Mouse (Mus musculus) MEL (cell line): ENCODE data around the gene Ppp1r37. TPM values are rescaled to one million over a fixed set of nuclear protein-coding genes. Genes with fewer than 3 reads are reported as not detected.
A peak's percentile ranks its signal among the peaks of the same experiment; 100 is the strongest.

Experiments
- DNase-seq: peaks from one replicate; pipeline ENCODE4 v3.0.0; 2011; ENCODE audit warnings: low read depth, low spot score
- H3K27ac ChIP-seq: 2 replicates; pipeline ENCODE4 v1.5.1; 2012; ENCODE audit warnings: low read depth, mild to moderate bottlenecking, control low read depth, low read length, moderate library complexity; ENCODE audit not compliant: control insufficient read depth
- H3K27me3 ChIP-seq, 2 experiments: fragments of 150-350 bp in 1 of 2; sonication (generic) in 1 of 2; 2 replicates each; pipeline ENCODE4 v1.6.1; 2012; ENCODE audit warnings: low read length in 2 of 2, mild to moderate bottlenecking in 2 of 2, improper control_type of control experiment in 1 of 2, moderate library complexity in 1 of 2; ENCODE audit not compliant: insufficient read depth in 2 of 2, control insufficient read depth in 1 of 2
- H3K36me3 ChIP-seq, 2 experiments: 2 replicates each; pipeline ENCODE4 v1.6.1; 2012 to 2014; ENCODE audit warnings: low read length in 2 of 2, improper control_type of control experiment in 1 of 2, inconsistent platforms in 1 of 2, mild to moderate bottlenecking in 1 of 2; ENCODE audit not compliant: insufficient read depth in 2 of 2, control insufficient read depth in 1 of 2
- H3K4me1 ChIP-seq, 2 experiments: fragments of 150-350 bp in 1 of 2; sonication (generic) in 1 of 2; 2 replicates each; pipeline ENCODE4 v1.6.1; 2012; ENCODE audit warnings: low read length in 2 of 2, improper control_type of control experiment in 1 of 2, mild to moderate bottlenecking in 1 of 2; ENCODE audit not compliant: insufficient read depth in 2 of 2, control insufficient read depth in 1 of 2
- H3K4me3 ChIP-seq, 2 experiments: fragments of 150-350 bp in 1 of 2; sonication (generic) in 1 of 2; 2 replicates each; pipeline ENCODE4 v1.5.1; 2012; ENCODE audit warnings: low read depth in 2 of 2, low read length in 2 of 2, mild to moderate bottlenecking in 2 of 2, moderate library complexity in 2 of 2, control low read depth in 1 of 2, improper control_type of control experiment in 1 of 2; ENCODE audit not compliant: control insufficient read depth in 1 of 2, insufficient read depth in 1 of 2
- H3K79me2 ChIP-seq: 2 replicates; pipeline ENCODE4 v1.6.1; 2012; ENCODE audit warnings: mild to moderate bottlenecking, low read length, moderate library complexity; ENCODE audit not compliant: control insufficient read depth, poor library complexity, insufficient read depth
- H3K9ac ChIP-seq: 2 replicates; pipeline ENCODE4 v1.6.1; 2012; ENCODE audit warnings: low read depth, mild to moderate bottlenecking, control low read depth, low read length, moderate library complexity; ENCODE audit not compliant: control insufficient read depth, poor library complexity, severe bottlenecking
- H3K9me3 ChIP-seq: fragments of 150-350 bp; sonication (generic); replicated peaks from 2 replicates; pipeline ENCODE4 v1.6.1; 2012; ENCODE audit warnings: mild to moderate bottlenecking, low read length, improper control_type of control experiment, moderate library complexity; ENCODE audit not compliant: insufficient read depth
- BHLHE40 ChIP-seq: IDR thresholded peaks from 2 replicates; pipeline ENCODE4 v1.6.1; 2012; ENCODE audit warnings: low read depth, mild to moderate bottlenecking, inconsistent platforms, low read length, improper control_type of control experiment, borderline replicate concordance
- CHD1 ChIP-seq: IDR thresholded peaks from 2 replicates; pipeline ENCODE4 v1.6.1; 2012; ENCODE audit warnings: low read depth, mild to moderate bottlenecking, inconsistent platforms, low read length, improper control_type of control experiment
- E2F4 ChIP-seq: IDR thresholded peaks from 2 replicates; pipeline ENCODE4 v1.6.1; 2011; ENCODE audit warnings: low read depth, low read length, improper control_type of control experiment, borderline replicate concordance
- ELF1 ChIP-seq: IDR thresholded peaks from 2 replicates; pipeline ENCODE4 v1.6.1; 2014; ENCODE audit warnings: low read depth, mild to moderate bottlenecking, inconsistent platforms, low read length, improper control_type of control experiment, moderate library complexity
- EP300 ChIP-seq, 2 experiments: IDR thresholded peaks; 2 replicates each; pipeline ENCODE4 v1.6.1; 2011; ENCODE audit warnings: improper control_type of control experiment in 2 of 2, low read length in 2 of 2, low read depth in 1 of 2, mild to moderate bottlenecking in 1 of 2
- GABPA ChIP-seq: IDR thresholded peaks from 2 replicates; pipeline ENCODE4 v1.6.1; 2012; ENCODE audit warnings: low read depth, mild to moderate bottlenecking, inconsistent platforms, low read length, improper control_type of control experiment, moderate library complexity
- HCFC1 ChIP-seq: IDR thresholded peaks from 2 replicates; pipeline ENCODE4 v1.6.1; 2012; ENCODE audit warnings: low read depth, mild to moderate bottlenecking, inconsistent platforms, low read length, improper control_type of control experiment, moderate library complexity
- KAT2A ChIP-seq: conservative IDR thresholded peaks from 2 replicates; pipeline ENCODE4 v1.6.1; 2012; ENCODE audit warnings: low read depth, low read length, improper control_type of control experiment, inconsistent platforms
- MAFK ChIP-seq: IDR thresholded peaks from 2 replicates; pipeline ENCODE4 v1.6.1; 2011; ENCODE audit warnings: low read depth, mild to moderate bottlenecking, low read length, improper control_type of control experiment, borderline replicate concordance
- MAX ChIP-seq: IDR thresholded peaks from 2 replicates; pipeline ENCODE4 v1.6.1; 2011; ENCODE audit warnings: low read length, improper control_type of control experiment
- MAZ ChIP-seq: IDR thresholded peaks from 2 replicates; pipeline ENCODE4 v1.6.1; 2012; ENCODE audit warnings: low read depth, mild to moderate bottlenecking, inconsistent platforms, low read length, improper control_type of control experiment
- MXI1 ChIP-seq: IDR thresholded peaks from 2 replicates; pipeline ENCODE4 v1.6.1; 2011; ENCODE audit warnings: mild to moderate bottlenecking, low read depth, low read length, improper control_type of control experiment
- MYB ChIP-seq: IDR thresholded peaks from 2 replicates; pipeline ENCODE4 v1.6.1; 2011; ENCODE audit warnings: mild to moderate bottlenecking, low read depth, low read length, improper control_type of control experiment
- MYC ChIP-seq: IDR thresholded peaks from 2 replicates; pipeline ENCODE4 v1.6.1; 2011; ENCODE audit warnings: low read depth, mild to moderate bottlenecking, low read length, improper control_type of control experiment, moderate library complexity
- NELFE ChIP-seq: IDR thresholded peaks from 2 replicates; pipeline ENCODE4 v1.6.1; 2011; ENCODE audit warnings: low read depth, low read length, improper control_type of control experiment
- NRF1 ChIP-seq: IDR thresholded peaks from 2 replicates; pipeline ENCODE4 v1.6.1; 2014; ENCODE audit warnings: low read depth, mild to moderate bottlenecking, inconsistent platforms, low read length, improper control_type of control experiment, moderate library complexity; ENCODE audit not compliant: poor library complexity, insufficient read depth, severe bottlenecking
- POLR2A ChIP-seq, 2 experiments: IDR thresholded peaks; 2 replicates each; pipeline ENCODE4 v1.6.1; 2011 to 2012; ENCODE audit warnings: low read length in 2 of 2, mild to moderate bottlenecking in 2 of 2, control low read depth in 1 of 2, improper control_type of control experiment in 1 of 2, low read depth in 1 of 2, moderate library complexity in 1 of 2; ENCODE audit not compliant: control insufficient read depth in 1 of 2, insufficient read depth in 1 of 2, poor library complexity in 1 of 2
- POLR2AphosphoS5 ChIP-seq: IDR thresholded peaks from 2 replicates; pipeline ENCODE4 v1.6.1; 2012; ENCODE audit warnings: low read depth, borderline replicate concordance, mild to moderate bottlenecking, inconsistent platforms, low read length, moderate library complexity, mixed read lengths
- SIN3A ChIP-seq: IDR thresholded peaks from 2 replicates; pipeline ENCODE4 v1.6.1; 2012; ENCODE audit warnings: low read length, improper control_type of control experiment, inconsistent platforms
- TBP ChIP-seq: IDR thresholded peaks from 2 replicates; pipeline ENCODE4 v1.8.0; 2011; ENCODE audit warnings: low read depth, low read length, improper control_type of control experiment
- TCF12 ChIP-seq: IDR thresholded peaks from 2 replicates; pipeline ENCODE4 v1.6.1; 2014; ENCODE audit warnings: low read depth, mild to moderate bottlenecking, inconsistent platforms, low read length, improper control_type of control experiment, moderate library complexity
- ZC3H11A ChIP-seq: IDR thresholded peaks from 2 replicates; pipeline ENCODE4 v1.6.1; 2012; ENCODE audit warnings: low read depth, mild to moderate bottlenecking, inconsistent platforms, low read length, improper control_type of control experiment
- polyA plus RNA-seq, 2 experiments: library from polyadenylated mRNA; stranded (reverse) in 1 of 2; unstranded in 1 of 2; fragments of >175 nt in 1 of 2; fragments of >200 nt in 1 of 2; gene quantifications; 2 replicates each; pipeline versions ENCODE4 v1.2.1 to v1.2.4; 2012; ENCODE audit warnings: low replicate concordance in 2 of 2, low read depth in 1 of 2; ENCODE audit not compliant: insufficient read length in 2 of 2, insufficient read depth in 1 of 2, missing spikeins in 1 of 2
- total RNA-seq: library from RNA; depleted of rRNA; stranded (reverse); fragments of 300-350 nt; gene quantifications from 2 replicates; pipeline ENCODE4 v1.2.3, GENCODE M21; 2012

Ppp1r37 gene
- total and polyA plus RNA-seq, 3 experiments, result 13.6 to 29.0 TPM; not detected in 1

GRCm38 (mm10) chr7:19561765-19562642 is 872 bp downstream of the Ppp1r37 start:
- H3K27ac ChIP-seq, result peak overlapping the region; percentile 96
- H3K9ac ChIP-seq, result peak overlapping the region; percentile 98
- H3K36me3 ChIP-seq, result peaks cover 0 to 26% of the 10 kb centered on the region in 2 experiments; a peak in 2 of 4 replicates
- H3K27me3 ChIP-seq, result no peaks in the 10 kb centered on the region
- peak; percentile 97 for DNase-seq
- TF ChIP-seq POLR2AphosphoS5 (no peak), MAFK (no peak), HCFC1 (peak; percentile 92), POLR2A (IDR thresholded peaks at IDR 0.05; ENCODE audit: control insufficient read depth in 1 of 2, insufficient read depth in 1 of 2, low read depth in 1 of 2, low read length in 2 of 2, poor library complexity in 1 of 2) (peak; percentile 59 to 66; a peak in 2 of 4 replicates), TBP (peak; percentile 65; the same call in 1 of the 2 replicates), TCF12 (peak; percentile 46; the same call in 1 of the 2 replicates), MAZ (peak; percentile 99), E2F4 (no peak), MYB (peak; percentile 51; the same call in 1 of the 2 replicates), ZC3H11A (peak; percentile 100), SIN3A (peak; percentile 78; the same call in 1 of the 2 replicates), MXI1 (peak; percentile 61), NELFE (peak; percentile 55; the same call in 1 of the 2 replicates), BHLHE40 (peak; percentile 96), CHD1 (no peak), EP300 (IDR thresholded peaks at IDR 0.05; ENCODE audit: low read depth in 1 of 2, low read length in 2 of 2) (0 out of 4 replicates have a peak, but pooled peaks of 1 of the 2 experiments have one; percentile 11), GABPA (no peak), NRF1 (peak; percentile 94), MAX (peak; percentile 65), ELF1 (peak; percentile 41), MYC (peak; percentile 63; the same call in 1 of the 2 replicates), KAT2A (no peak; the same call in 1 of the 2 replicates)
- H3K4me3 ChIP-seq, result peak overlapping the region; percentile 60 to 98
- H3K9me3 ChIP-seq, result no peaks in the 10 kb centered on the region
- H3K79me2 ChIP-seq, result peaks cover 50% of the 10 kb centered on the region
- peaks cover 9 to 36% of the 10 kb centered on the region in 2 experiments; a peak in 3 of 4 replicates for H3K4me1 ChIP-seq
